Mouse (Mus musculus): ENCODE measurements around the gene Sde2. TPM values are rescaled to one million over a fixed set of nuclear protein-coding genes. Genes with fewer than 3 reads are reported as not detected.
"Not testable (repeated sequence)": the region's sequence is repeated elsewhere in the genome, so short reads cannot be mapped to it uniquely, and the experiment has no call there.

Gene Sde2
- total RNA-seq, 2 experiments from 2014 or later = 8.7 to 11.4 TPM

DNA sequence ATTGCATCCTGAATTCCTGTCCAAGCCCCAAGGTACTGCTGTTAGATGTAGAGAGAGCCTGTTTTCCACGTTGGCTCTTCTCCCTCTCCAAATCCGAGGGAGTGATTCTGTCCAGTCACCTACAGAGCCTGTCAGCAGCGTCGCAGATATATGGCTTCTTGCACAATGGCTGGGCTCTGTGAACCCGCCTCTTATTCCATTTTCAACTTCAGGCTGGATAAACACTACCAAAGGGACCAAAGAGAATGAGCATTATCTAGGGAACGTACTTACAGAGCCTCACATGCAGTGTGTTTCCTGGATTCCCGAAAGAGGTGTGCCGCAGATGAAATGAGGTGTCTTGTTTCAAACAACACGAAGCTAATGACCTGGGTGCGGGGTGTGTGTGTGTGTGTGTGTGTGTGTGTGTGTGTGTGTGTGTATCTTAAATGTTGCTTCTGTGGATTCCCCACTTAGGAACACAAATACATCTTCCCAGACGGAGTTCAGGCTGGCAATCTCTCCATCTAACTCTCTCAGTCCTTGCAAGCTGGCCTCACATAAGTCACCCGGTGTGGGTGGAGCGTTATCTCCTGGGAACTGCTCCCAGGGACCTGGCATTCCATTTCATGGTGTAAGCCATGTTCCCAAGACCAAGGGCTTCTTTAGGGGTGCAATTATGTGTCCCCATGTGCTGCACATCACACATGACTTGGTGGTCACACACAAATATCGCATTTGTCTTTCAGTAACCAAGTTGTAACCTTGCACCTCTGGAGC is 20.2 kb upstream of the Sde2 start:
- DNase-seq = no peak

DNA sequence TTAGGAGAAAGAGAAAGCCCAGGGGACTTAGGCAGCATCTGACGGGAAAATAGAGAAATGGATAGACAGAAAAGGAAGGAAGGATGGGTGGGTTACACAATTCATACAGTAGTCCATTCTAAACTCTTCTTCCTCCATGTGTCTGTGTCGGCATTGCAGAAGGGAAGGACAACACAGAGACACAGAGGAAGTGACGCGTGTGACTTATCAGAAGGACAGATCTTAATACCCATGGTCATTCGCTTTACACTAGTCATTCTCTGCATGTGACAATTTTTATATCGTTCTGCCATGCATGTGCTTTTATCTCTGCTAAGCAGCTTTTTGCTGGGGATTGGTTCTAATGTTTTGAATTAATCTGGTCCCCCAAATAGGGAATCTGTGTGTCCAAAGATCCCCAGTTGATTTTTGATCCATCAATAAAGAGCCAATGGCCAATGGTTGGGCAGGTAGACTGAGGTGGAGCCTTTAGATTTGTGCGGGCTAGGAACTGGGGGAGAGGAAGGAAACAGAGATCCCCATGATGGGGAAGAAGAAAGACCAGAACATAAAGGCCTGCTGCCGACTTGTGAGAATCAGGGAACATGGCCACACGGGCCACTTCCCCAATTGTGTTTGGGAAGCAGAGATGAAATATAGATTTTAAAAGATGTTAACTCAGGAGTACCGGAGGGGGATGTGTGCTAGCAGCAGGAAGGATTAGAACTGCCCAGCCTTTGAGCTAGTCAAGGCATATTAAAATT is 15.5 kb upstream of the Sde2 start:
- no peak for DNase-seq

DNA sequence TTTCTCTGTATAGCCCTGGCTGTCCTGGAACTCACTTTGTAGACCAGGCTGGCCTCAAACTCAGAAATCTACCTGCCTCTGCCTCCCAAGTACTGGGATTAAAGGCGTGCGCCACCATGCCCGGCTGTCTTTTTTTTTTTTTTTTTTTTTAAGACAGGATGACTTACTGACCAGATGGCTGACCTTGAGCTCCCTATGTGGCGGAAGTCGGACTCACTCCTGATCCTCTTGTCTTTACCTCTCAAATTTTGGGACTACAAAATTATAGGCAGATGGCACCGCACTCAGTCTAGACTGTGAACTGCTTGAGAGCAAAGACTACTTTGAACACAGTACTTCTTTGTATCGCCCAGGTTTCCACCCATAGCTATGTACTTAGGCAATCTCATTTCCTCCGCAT is 14.5 kb upstream of the Sde2 start:
- DNase-seq = not testable (repeated sequence)

GRCm38 (mm10) chr1:180837186-180837585 is 13.7 kb upstream of the Sde2 start:
- DNase-seq = no peak

GRCm38 (mm10) chr1:180838014-180838413 is 12.9 kb upstream of the Sde2 start:
- DNase-seq = no peak

GRCm38 (mm10) chr1:180839201-180839910 is 11.6 kb upstream of the Sde2 start:
- DNase-seq = no peak

DNA sequence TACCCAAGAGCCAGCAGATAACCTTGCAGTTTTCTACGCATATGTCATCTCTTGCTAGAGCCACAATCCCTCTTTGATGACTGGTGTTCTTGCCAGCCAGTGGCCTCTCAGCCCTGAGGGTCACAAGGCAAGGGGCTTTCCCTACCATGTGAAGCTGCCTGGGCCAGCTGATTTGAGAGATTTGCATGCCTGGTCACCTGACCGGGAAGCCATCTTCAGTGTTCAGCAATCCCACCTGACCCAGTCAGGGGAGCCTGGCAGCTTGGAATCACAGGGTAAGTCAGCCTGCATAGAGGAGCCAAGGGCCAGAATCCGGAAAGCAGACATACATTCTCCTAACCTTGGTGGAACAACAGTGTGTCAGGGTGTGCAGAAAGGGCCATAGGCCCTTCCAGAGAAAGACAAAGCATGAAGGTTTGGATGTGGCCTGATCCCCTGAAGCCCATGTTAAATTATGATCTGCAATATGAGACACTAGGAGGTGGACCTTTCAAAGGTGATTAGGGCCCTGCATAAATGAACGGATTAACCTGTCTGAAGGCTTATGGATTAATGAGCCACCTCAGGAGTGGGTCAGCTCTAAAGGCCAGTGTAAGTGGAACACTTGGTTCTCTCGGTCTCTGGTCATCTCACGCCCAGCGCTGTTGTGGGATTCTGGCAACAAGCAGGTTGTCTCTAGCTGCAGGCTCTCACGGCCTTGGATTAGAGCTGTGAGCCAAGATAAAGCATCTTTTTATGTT is 9.2 kb upstream of the Sde2 start:
- DNase-seq = no peak

DNA sequence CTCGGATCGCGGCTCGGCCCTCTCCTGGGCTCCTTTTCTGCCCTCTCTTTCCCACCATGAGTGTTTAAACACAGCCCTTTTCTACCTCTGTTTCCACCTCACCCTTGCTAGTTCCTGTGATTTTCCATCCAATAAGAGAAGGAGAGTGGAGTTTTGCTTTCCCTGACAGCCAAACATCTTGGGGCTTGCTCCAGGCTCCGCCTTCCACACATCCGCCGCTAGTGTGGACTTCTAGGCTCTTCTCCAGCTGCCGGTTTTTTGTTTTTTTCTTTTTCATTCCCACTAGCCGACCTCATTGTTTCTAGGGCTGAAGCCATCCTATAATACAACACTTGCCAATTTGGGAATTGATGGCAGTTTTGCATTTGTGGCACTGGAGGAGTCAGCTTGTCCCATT is 2.8 kb upstream of the Sde2 start:
- peak; percentile 55 for DNase-seq

- DNase-seq = peak; percentile 51
Observed at GRCm38 (mm10) chr1:180848511-180849241, 2.3 kb upstream of the Sde2 start.

- no peak for DNase-seq
Observed at GRCm38 (mm10) chr1:180849701-180850301, 1.1 kb upstream of the Sde2 start.

DNA sequence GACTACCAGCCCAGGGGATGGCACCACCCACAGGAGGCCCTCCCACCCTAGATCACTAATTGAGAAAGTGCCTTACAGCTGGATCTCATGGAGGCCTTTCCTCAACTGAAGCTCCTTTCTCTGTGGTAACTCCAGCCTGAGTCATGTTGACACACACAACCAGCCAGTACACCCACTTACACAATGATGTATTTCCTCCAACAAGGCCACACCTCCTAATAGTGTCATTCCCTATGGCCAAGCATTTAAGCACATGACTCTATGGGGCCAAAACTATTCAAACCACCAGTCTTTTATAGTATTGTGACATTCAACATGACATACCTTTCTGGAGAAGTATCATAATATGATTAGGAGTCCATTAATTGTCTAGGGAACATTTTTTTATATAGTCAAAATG is 7.8 kb downstream of the Sde2 start:
- DNase-seq = no peak

GRCm38 (mm10) chr1:180860030-180860429 is 9.1 kb downstream of the Sde2 start:
- no peak for DNase-seq

DNA sequence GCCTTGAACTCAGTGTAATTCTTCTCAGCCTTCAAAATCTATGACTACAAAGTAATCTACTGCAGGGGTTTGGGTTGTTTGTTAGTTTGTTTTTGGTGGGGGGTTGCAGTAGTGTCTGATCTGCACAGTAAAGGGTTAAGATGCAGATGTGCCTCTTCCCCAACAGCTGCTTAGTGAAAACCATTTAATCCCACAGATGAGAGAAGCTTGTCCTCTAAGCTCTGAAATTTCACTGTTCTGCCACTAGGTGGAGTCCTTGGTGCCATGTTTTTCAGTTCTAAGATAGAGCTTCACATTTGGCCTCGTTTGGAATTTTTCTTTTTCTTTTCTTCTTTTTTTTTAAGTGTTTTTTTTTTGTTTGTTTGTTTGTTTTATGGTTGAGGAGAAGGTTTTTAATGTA is 12.7 kb downstream of the Sde2 start:
- DNase-seq = no peak

GRCm38 (mm10) chr1:180866001-180866400 is 15.1 kb downstream of the Sde2 start:
- no peak for DNase-seq

DNA sequence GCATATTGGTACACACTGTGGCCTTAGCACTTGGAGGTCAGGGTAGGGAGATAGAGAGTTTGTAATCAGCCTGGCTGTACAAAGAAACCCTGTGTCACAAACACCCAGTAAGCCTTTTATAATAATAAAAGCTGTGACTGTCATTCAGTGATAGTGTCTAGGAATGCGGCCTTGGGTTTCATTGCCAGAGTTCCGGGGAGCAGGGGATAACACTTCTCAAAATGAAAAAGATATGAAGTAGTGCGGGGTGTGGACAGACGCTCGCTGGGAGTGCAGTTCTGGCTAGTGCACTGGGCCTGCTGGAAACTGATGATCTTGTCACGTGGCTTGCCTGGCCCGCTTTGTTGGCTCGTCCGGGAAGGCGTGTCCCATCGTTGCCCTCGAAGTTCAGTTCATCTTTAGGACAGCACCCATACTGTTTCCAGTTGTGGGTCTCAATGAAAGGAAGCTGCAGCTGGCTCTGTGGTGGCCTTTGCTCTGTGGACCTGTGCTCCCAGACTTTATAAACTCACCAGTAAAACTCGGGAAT is 19.3 kb downstream of the Sde2 start:
- peak; percentile 23 for DNase-seq

GRCm38 (mm10) chr1:180873861-180874484 is 23.0 kb downstream of the Sde2 start:
- peak; percentile 59 for DNase-seq

- no peak for DNase-seq
Observed at GRCm38 (mm10) chr1:180874615-180875014, 23.7 kb downstream of the Sde2 start.

DNA sequence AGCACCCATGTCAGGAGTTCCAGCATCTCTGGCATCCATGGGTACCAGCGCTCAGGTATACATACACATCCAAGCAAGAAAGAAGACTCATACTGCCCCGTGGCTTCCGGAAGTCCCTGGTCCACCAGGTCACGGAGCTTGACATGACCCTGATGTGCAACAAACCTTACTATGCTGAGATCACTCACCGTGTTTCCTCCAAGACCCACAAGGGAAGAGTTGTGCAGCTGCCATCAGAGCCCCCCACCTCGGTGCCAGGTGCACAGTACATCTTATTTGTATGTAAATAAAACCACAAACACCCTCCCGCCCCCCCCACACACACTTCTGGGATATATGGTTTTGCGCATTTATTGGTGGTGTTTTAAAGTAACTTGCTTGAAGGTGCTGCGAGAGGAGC is 24.2 kb downstream of the Sde2 start:
- DNase-seq = no peak

GRCm38 (mm10) chr1:180877466-180877865 is 26.5 kb downstream of the Sde2 start:
- DNase-seq = no peak

- no peak for DNase-seq
Observed at GRCm38 (mm10) chr1:180881768-180882167, 30.8 kb downstream of the Sde2 start.

- DNase-seq = no peak
Observed at GRCm38 (mm10) chr1:180883731-180884130, 32.8 kb downstream of the Sde2 start.
